Mouse (Mus musculus): ENCODE results near the gene Otud4. TPM values are rescaled to one million over a fixed set of nuclear protein-coding genes. Genes with fewer than 3 reads are reported as not detected.
"Not testable (repeated sequence)": the region's sequence is repeated elsewhere in the genome, so short reads cannot be mapped to it uniquely, and the experiment has no call there.

Gene Otud4
- polyA plus RNA-seq, 2 experiments from 2014 or later: 13.0 to 19.5 TPM

DNA sequence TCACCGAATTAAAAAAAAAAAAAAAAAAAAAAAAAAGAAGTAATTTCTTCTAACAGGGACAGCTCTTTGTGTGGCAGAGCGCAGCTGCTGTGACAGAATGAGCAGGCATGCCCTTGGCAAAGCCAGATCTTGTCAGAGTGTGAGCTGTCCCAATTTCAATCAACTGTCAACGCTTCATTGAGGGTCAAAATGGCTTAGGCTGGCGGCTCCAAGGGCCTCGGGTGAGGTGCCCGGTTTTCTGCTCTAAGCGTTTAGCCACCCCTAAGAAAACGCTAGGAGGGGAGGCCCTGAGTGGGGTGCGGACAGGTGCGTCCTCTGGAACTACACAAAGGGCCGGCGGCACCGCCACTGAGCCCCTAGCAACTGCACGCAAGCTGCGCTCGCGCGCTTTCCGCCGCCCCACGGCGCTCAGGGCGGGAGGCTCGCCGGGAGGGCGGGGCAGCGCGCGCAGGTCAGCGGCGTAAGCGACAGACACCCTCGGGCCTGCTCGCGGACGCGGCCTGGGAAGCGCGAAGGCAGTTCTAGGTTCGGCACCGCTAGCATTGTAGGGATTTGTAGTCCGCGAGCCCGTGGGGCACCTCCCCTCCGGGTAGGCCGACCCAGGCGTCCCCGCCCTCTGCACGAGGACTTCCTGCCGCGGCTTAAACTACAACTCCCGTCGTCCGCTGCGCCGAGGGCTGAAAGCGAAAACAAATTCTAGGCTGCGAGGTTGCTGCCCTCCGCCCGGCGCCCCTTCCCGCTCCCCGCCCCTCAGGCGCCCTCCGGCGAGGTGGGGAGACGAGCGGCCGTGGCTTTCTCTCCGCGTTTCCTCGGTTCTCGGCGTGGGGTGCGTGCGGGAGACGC, 490 bp upstream of the Otud4 start:
- peak; percentile 94 for ATAC-seq

DNA sequence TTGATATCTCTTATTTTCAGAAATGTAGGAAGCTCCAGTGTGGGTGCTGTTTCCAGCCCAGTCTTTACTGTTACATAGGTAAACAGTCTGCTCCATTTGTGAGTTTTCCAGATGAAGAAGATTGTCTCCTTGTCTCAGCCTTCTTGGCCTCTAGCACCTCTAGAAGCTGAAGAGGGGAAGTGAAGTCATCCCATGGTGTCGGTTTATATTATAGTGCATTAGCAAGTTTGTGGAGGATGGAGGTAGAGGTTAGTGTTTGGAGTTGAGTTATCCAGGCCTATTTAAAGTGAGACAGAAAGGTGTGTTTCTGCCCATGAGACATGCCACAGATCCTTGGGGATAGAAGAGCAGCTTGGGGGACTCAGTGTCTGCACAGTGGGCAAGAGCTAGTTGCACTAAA, 1.7 kb downstream of the Otud4 start:
- no peak for ATAC-seq

GRCm38 (mm10) chr8:79649569-79649968, 10.2 kb downstream of the Otud4 start:
- ATAC-seq: no peak

GRCm38 (mm10) chr8:79650158-79650814, 10.9 kb downstream of the Otud4 start:
- peak; percentile 70 for ATAC-seq

- ATAC-seq: no peak
Observed at GRCm38 (mm10) chr8:79653736-79654135, 14.3 kb downstream of the Otud4 start.

GRCm38 (mm10) chr8:79658715-79659114, 19.3 kb downstream of the Otud4 start:
- not testable (repeated sequence) for ATAC-seq

DNA sequence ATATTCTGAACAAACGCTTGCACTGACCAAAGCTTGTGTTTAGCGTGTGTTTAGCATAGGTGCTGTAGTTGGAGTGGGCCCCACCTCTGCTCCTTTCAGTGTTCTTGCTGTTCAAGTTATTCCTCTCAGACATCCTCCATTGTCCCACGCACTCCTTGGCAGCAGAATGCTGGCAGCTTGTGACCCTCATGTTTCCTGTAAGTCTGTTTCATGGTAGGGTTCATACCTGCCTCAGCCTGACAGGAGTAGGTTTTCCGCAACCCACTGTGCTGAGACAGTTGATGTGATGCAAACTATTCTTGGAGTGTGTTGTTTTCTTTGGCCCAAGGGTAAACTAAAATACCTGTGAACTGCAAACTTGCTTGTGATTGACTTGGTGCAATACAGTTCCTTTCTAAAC, 37.0 kb downstream of the Otud4 start:
- ATAC-seq: no peak

GRCm38 (mm10) chr8:79679005-79679404, 39.6 kb downstream of the Otud4 start:
- ATAC-seq: no peak

DNA sequence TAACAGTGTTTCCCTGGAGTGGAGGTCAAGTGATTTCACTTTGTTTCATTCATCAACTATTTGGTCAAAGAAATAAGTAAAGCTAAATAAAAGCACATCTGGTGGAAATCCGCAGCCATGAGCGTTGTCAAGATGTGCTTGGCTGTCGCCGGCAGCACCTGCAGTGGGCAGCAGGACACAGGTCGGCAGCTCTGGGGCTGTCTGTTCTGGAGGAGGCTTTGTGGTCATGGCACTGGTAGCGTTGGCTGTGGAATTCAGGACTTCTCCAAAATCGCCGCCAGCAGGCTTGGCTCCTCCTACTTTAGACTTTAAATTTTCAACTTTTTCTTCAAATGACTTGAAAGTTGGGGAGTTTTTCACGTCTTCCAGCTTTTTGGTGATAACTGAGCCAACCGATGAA, 40.7 kb downstream of the Otud4 start:
- not testable (repeated sequence) for ATAC-seq

GRCm38 (mm10) chr8:79680555-79680954, 41.1 kb downstream of the Otud4 start:
- peak; percentile 42 for ATAC-seq

DNA sequence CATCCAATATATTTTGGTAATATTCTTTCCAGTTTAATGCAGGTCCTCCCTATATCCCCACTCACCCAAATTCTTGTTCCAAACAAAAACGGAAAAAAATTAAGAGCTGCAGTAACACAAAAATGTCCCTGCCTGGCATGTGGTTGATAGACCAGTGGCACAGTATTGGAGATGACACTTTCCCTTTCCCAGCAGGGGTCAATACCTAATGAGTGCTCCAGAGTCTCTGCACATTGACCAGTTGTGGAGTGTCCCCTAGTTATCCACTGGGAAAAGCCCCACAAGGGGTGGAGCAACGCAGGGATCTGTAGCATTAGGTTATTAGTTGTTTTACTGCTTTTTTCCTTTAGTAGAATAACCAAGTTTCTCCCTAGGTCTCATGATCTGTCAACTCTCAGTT, 41.5 kb downstream of the Otud4 start:
- ATAC-seq: no peak

DNA sequence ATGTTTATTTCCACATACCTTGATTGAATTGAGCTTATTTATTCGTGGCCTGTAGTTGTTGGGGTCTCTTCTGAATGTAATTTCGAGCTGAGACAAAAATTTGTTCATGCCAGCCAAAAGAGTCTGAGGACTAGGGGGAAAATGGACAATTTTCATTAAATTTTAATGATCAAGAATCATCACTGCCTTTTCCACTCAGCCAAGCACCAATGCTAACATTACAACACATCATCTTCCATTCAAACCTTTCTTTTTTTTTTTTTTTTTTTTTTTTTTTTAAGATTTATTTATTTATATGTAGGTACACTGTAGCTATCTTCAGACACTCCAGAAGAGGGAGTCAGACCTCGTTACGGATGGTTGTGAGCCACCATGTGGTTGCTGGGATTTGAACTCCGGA, 46.5 kb downstream of the Otud4 start:
- ATAC-seq: not testable (repeated sequence)

DNA sequence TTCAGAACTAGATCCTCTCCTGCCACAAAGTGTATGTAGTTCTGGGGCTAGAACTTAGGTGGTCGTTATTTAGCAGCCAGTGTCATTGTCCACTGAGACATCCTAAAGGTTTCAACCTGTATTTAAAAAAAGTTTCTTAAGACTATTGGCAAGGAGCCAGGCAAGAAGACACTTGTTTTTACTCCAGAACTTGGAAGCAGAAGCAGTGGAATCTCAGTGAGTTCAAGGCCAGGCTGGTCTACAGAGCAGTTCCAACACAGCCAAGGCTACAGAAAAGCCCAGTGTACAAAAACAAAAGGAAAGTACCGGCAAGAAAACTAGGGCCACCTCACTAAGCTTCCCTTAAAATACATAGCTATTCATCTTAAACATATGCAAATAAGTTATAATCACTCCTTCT, 53.1 kb downstream of the Otud4 start:
- no peak for ATAC-seq

DNA sequence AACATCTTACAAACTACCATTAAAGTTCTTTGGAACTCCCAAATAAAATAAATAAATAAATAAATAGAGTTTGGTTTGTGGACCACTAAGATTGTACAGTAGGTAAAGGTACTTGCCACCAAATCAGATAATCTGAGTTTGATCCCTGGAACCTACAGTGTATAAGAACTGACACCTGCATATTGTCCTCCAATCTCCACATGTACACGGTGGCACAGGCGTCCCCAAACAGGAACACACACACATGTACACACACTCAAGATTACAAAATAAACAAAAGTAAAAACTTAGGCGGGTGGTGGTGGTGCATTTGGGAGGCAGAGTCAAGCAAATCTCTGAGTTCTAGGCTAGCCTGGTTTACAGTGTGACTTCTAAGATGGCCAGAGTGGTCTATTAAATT, 67.3 kb downstream of the Otud4 start:
- no peak for ATAC-seq

GRCm38 (mm10) chr8:79711064-79711961, 71.9 kb downstream of the Otud4 start, which contains the start of the genes Abce1 and Anapc10:
Gene Abce1, minus strand, starts transcription at chr8:79711740.
Gene Anapc10, plus strand, starts transcription at chr8:79711820.
- peak; percentile 97 for ATAC-seq

DNA sequence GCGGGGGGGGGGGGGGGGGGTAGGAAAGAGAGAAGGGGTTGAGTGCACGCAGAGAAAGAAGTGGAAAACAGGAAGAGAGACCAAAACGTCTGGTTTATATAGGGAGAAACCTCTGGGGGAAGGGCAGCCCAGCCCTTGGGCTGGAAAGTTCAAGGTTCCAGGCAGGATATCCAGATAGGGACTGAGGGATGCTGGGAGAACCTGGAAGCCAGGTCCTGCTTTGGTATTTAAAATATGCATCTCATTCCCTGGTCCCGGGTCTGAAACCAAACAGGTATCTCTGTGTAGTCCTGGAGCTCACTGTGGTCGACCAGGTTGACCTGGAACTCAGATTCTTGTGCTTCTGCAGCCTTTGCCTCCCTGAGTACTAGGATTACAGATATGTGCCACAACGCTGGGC, 73.3 kb downstream of the Otud4 start:
- no peak for ATAC-seq

DNA sequence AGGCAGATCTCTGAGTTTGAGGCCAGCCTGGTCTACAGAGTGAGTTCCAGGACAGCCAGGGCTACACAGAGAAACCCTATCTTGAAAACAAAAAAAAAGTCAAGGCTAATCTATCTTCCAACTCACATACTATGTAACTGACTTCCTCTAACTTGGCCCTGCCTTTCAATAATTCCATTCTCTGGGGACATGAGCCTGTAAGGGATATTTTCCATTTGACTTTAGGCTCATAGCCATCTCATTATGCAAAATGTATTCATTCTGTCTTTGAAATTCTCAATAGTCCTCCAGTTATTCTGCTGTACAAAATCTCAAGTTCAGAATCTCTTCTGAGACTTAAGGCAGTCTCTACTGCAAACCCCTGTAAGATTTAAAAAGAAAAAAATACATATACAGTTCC, 82.1 kb downstream of the Otud4 start:
- no peak for ATAC-seq

GRCm38 (mm10) chr8:79723308-79723707, 83.9 kb downstream of the Otud4 start:
- ATAC-seq: no peak

- peak; percentile 51 for ATAC-seq
Observed at GRCm38 (mm10) chr8:79724589-79724988, 85.2 kb downstream of the Otud4 start.
